Mouse (Mus musculus) bone marrow macrophage, adult 2 months (primary cell): Measurements from ENCODE around the gene Chd8.

Experiments used
- CTCF ChIP-seq: IDR thresholded peaks from 2 replicates; pipeline ENCODE4 v1.5.1; 2012; ENCODE audit warnings: low read depth, mild to moderate bottlenecking, low read length, moderate library complexity
- POLR2A ChIP-seq: IDR thresholded peaks from 2 replicates; pipeline ENCODE4 v1.6.1; 2012; ENCODE audit warnings: mild to moderate bottlenecking, low read depth, low read length, borderline replicate concordance

DNA sequence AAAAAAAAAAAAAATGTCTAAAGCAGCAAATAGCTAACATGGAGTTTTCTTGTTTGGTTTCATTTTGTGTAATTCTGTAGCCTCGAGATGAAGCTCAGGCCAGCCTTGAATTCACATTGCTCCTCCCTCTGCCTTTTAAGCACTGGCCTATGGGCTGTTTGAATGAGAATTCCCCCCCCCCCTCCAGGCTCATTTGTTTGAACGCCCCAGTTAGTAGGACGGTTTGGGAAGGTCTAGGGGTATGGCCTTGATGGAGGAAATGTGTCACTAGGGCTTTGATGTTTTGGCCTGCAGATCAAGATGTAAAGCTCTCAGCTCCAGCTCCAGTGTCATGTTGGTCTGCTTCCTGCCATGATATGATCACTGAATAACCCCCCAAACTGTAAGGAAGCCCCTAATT, 15.2 kb upstream of the Chd8 start:
- TF ChIP-seq POLR2A: no peak
- no peak for TF ChIP-seq CTCF
